Mouse (Mus musculus): ENCODE measurements around the gene Casp9. TPM values are rescaled to one million over a fixed set of nuclear protein-coding genes. Genes with fewer than 3 reads are reported as not detected.

The Casp9 gene
- polyA plus RNA-seq, 1 experiment from 2014 or later: 14.7 TPM

GRCm38 (mm10) chr4:141787046-141787445 is 6.4 kb upstream of the Casp9 start:
- Histone ChIP-seq H3K9me3 (replicated peaks) (no peaks in the 10 kb centered on the region), H3K9ac (no peak overlapping the region), H3K4me2 (no peak overlapping the region), H3K36me3 (ENCODE audit: poor library complexity, severe bottlenecking) (peaks cover 52% of the 10 kb centered on the region), H3K4me3 (no peak overlapping the region), H3K4me1 (peaks cover 9% of the 10 kb centered on the region), H3K27me3 (no peaks in the 10 kb centered on the region), H3K27ac (no peak overlapping the region)
- 82% methylated on average over 6 of the region's 6 CpGs for WGBS
- no peak for ATAC-seq

GRCm38 (mm10) chr4:141787462-141787861 is 6.0 kb upstream of the Casp9 start:
- peaks cover 48% of the 10 kb centered on the region for H3K36me3 ChIP-seq (ENCODE audit: poor library complexity, severe bottlenecking)
- WGBS: 93% methylated on average over 7 of the region's 7 CpGs
- peak overlapping the region; percentile 37; the same call in 1 of the 2 replicates for H3K9ac ChIP-seq
- no peak overlapping the region for H3K4me3 ChIP-seq
- no peaks in the 10 kb centered on the region for H3K27me3 ChIP-seq
- ATAC-seq: no peak
- no peaks in the 10 kb centered on the region for H3K9me3 ChIP-seq (replicated peaks)
- no peak overlapping the region for H3K27ac ChIP-seq
- no peak overlapping the region for H3K4me2 ChIP-seq
- peaks cover 9% of the 10 kb centered on the region for H3K4me1 ChIP-seq

GRCm38 (mm10) chr4:141789564-141790218 is 3.7 kb upstream of the Casp9 start:
- Histone ChIP-seq H3K27me3 (no peaks in the 10 kb centered on the region), H3K27ac (no peak overlapping the region), H3K9me3 (replicated peaks) (no peaks in the 10 kb centered on the region), H3K4me2 (peak overlapping the region; percentile 83), H3K36me3 (ENCODE audit: poor library complexity, severe bottlenecking) (peaks cover 26% of the 10 kb centered on the region), H3K9ac (peak overlapping the region; percentile 98), H3K4me3 (peak overlapping the region; percentile 95), H3K4me1 (peaks cover 19% of the 10 kb centered on the region)
- 57% methylated on average over 3 of the region's 3 CpGs for WGBS
- ATAC-seq: no peak

- H3K4me1 ChIP-seq: peaks cover 28% of the 10 kb centered on the region
- H3K36me3 ChIP-seq (ENCODE audit: poor library complexity, severe bottlenecking): peaks cover 18% of the 10 kb centered on the region
- H3K4me2 ChIP-seq: peak within 1 kb of the TSS; percentile 83
- peak within 1 kb of the TSS; percentile 95 for H3K4me3 ChIP-seq
- peak within 1 kb of the TSS; percentile 57 for H3K27ac ChIP-seq
- ATAC-seq: peak; percentile 95
- H3K9me3 ChIP-seq (replicated peaks): no peaks in the 10 kb centered on the region
- peak within 1 kb of the TSS; percentile 98 for H3K9ac ChIP-seq
- H3K27me3 ChIP-seq: no peaks in the 10 kb centered on the region
- 1% methylated on average over 42 of the region's 42 CpGs for WGBS
Measured at GRCm38 (mm10) chr4:141790524-141790990, 2.9 kb upstream of the Casp9 start, which contains the start of gene Dnajc16. Dnajc16 (minus strand) TSS chr4:141790931.

GRCm38 (mm10) chr4:141791486-141791885 is 1.9 kb upstream of the Casp9 start:
- 89% methylated on average over 7 of the region's 7 CpGs for WGBS
- Histone ChIP-seq H3K4me1 (peaks cover 29% of the 10 kb centered on the region), H3K27me3 (no peaks in the 10 kb centered on the region), H3K27ac (no peak overlapping the region), H3K9me3 (replicated peaks) (no peaks in the 10 kb centered on the region), H3K4me2 (no peak overlapping the region), H3K4me3 (no peak overlapping the region), H3K9ac (no peak overlapping the region), H3K36me3 (ENCODE audit: poor library complexity, severe bottlenecking) (peaks cover 13% of the 10 kb centered on the region; the same call in 1 of the 2 replicates)
- ATAC-seq: no peak

GRCm38 (mm10) chr4:141791951-141792350 is 1.5 kb upstream of the Casp9 start:
- H3K4me1 ChIP-seq: peaks cover 29% of the 10 kb centered on the region
- no peaks in the 10 kb centered on the region for H3K9me3 ChIP-seq (replicated peaks)
- no peak overlapping the region for H3K4me2 ChIP-seq
- peaks cover 16% of the 10 kb centered on the region; the same call in 1 of the 2 replicates for H3K36me3 ChIP-seq (ENCODE audit: poor library complexity, severe bottlenecking)
- no peak overlapping the region for H3K9ac ChIP-seq
- ATAC-seq: no peak
- no peaks in the 10 kb centered on the region for H3K27me3 ChIP-seq
- H3K4me3 ChIP-seq: no peak overlapping the region
- 91% methylated on average over 8 of the region's 8 CpGs for WGBS
- no peak overlapping the region for H3K27ac ChIP-seq

GRCm38 (mm10) chr4:141792554-141793281 is 694 bp upstream of the Casp9 start:
- Histone ChIP-seq H3K9me3 (replicated peaks) (0 out of 2 replicates have a peak, but pooled peaks cover 1% of the 10 kb centered on the region), H3K36me3 (ENCODE audit: poor library complexity, severe bottlenecking) (peaks cover 16% of the 10 kb centered on the region), H3K4me3 (peak overlapping the region; percentile 63), H3K27ac (peak overlapping the region; percentile 86), H3K9ac (0 out of 2 replicates have a peak overlapping the region, but pooled peaks have one; percentile 79), H3K4me1 (peaks cover 29% of the 10 kb centered on the region), H3K4me2 (peak overlapping the region; percentile 70), H3K27me3 (no peaks in the 10 kb centered on the region)
- no peak for ATAC-seq
- WGBS: 13% methylated on average over 10 of the region's 10 CpGs

GRCm38 (mm10) chr4:141794152-141794535 is 732 bp downstream of the Casp9 start:
- Histone ChIP-seq H3K9ac (peak overlapping the region; percentile 79), H3K27ac (peak overlapping the region; percentile 86), H3K4me2 (peak overlapping the region; percentile 70), H3K27me3 (no peaks in the 10 kb centered on the region), H3K4me1 (peaks cover 29% of the 10 kb centered on the region), H3K36me3 (ENCODE audit: poor library complexity, severe bottlenecking) (peaks cover 25% of the 10 kb centered on the region), H3K9me3 (replicated peaks) (0 out of 2 replicates have a peak, but pooled peaks cover 4% of the 10 kb centered on the region), H3K4me3 (peak overlapping the region; percentile 63)
- no peak for ATAC-seq
- 15% methylated on average over 5 of the region's 5 CpGs for WGBS

GRCm38 (mm10) chr4:141796356-141796755 is 2.9 kb downstream of the Casp9 start:
- Histone ChIP-seq H3K4me1 (peaks cover 20% of the 10 kb centered on the region), H3K9me3 (replicated peaks) (0 out of 2 replicates have a peak, but pooled peaks cover 4% of the 10 kb centered on the region), H3K27ac (no peak overlapping the region), H3K36me3 (ENCODE audit: poor library complexity, severe bottlenecking) (peaks cover 25% of the 10 kb centered on the region), H3K9ac (no peak overlapping the region; the same call in 1 of the 2 replicates), H3K4me3 (no peak overlapping the region), H3K27me3 (no peaks in the 10 kb centered on the region), H3K4me2 (no peak overlapping the region)
- WGBS: 89% methylated on average over 7 of the region's 7 CpGs
- ATAC-seq: no peak

GRCm38 (mm10) chr4:141796954-141797353 is 3.5 kb downstream of the Casp9 start:
- 94% methylated on average over 4 of the region's 4 CpGs for WGBS
- no peak overlapping the region for H3K4me3 ChIP-seq

GRCm38 (mm10) chr4:141797545-141797944 is 4.1 kb downstream of the Casp9 start:
- no peaks in the 10 kb centered on the region for H3K27me3 ChIP-seq
- no peak overlapping the region for H3K4me2 ChIP-seq
- peaks cover 20% of the 10 kb centered on the region for H3K4me1 ChIP-seq
- no peak for ATAC-seq
- peaks cover 25% of the 10 kb centered on the region for H3K36me3 ChIP-seq (ENCODE audit: poor library complexity, severe bottlenecking)
- no peak overlapping the region for H3K9ac ChIP-seq
- H3K27ac ChIP-seq: no peak overlapping the region
- H3K9me3 ChIP-seq (replicated peaks): 0 out of 2 replicates have a peak, but pooled peaks cover 4% of the 10 kb centered on the region
- WGBS: 92% methylated on average over 5 of the region's 5 CpGs
- H3K4me3 ChIP-seq: no peak overlapping the region

More at GRCm38 (mm10) chr4:141796954-141797353, 3.5 kb downstream of the Casp9 start:
- ATAC-seq: no peak
- Histone ChIP-seq H3K9me3 (replicated peaks) (0 out of 2 replicates have a peak, but pooled peaks cover 4% of the 10 kb centered on the region), H3K4me2 (no peak overlapping the region), H3K27ac (no peak overlapping the region), H3K4me1 (peaks cover 20% of the 10 kb centered on the region), H3K27me3 (no peaks in the 10 kb centered on the region), H3K9ac (no peak overlapping the region), H3K36me3 (ENCODE audit: poor library complexity, severe bottlenecking) (peaks cover 25% of the 10 kb centered on the region)

GRCm38 (mm10) chr4:141804105-141804504 is 10.7 kb downstream of the Casp9 start:
- Histone ChIP-seq H3K9ac (no peak overlapping the region), H3K9me3 (replicated peaks) (no peaks in the 10 kb centered on the region; the same call in 1 of the 2 replicates), H3K4me2 (no peak overlapping the region), H3K27me3 (no peaks in the 10 kb centered on the region), H3K27ac (no peak overlapping the region), H3K36me3 (ENCODE audit: poor library complexity, severe bottlenecking) (peaks cover 60% of the 10 kb centered on the region), H3K4me3 (no peak overlapping the region), H3K4me1 (no peaks in the 10 kb centered on the region)
- WGBS: 78% methylated on average over 4 of the region's 4 CpGs
- no peak for ATAC-seq
